Mouse (Mus musculus) neural tube, embryonic 14.5 days (tissue): ENCODE results near the gene Pym1. TPM values are rescaled to one million over a fixed set of nuclear protein-coding genes. Genes with fewer than 3 reads are reported as not detected.

ENCODE experiments used
- ATAC-seq: fragments of 200-750 bp; cut with Nextera tagmentation; 2 replicates; pipeline ENCODE4 v1.8.0; 2017; ENCODE audit warnings: low read depth, mild to moderate bottlenecking, moderate TSS enrichment, moderate library complexity
- H3K27ac ChIP-seq: fragments of 300-500 bp; sonication (generic); 2 replicates; pipeline ENCODE4 v1.5.1; 2014; ENCODE audit warnings: low read depth, mild to moderate bottlenecking, control low read depth, low read length, moderate library complexity, mixed read lengths
- H3K27me3 ChIP-seq: fragments of 300-500 bp; sonication (generic); 2 replicates; pipeline ENCODE4 v1.6.1; 2014; ENCODE audit warnings: low read length; ENCODE audit not compliant: control insufficient read depth, insufficient read depth
- H3K36me3 ChIP-seq: fragments of 300-500 bp; sonication (generic); 2 replicates; pipeline ENCODE4 v1.6.1; 2014; ENCODE audit warnings: low read length, mixed read lengths; ENCODE audit not compliant: control insufficient read depth, insufficient read depth
- H3K4me1 ChIP-seq: fragments of 300-500 bp; sonication (generic); 2 replicates; pipeline ENCODE4 v1.6.1; 2014; ENCODE audit warnings: low read length; ENCODE audit not compliant: control insufficient read depth, insufficient read depth
- H3K4me2 ChIP-seq: fragments of 300-500 bp; sonication (generic); 2 replicates; pipeline ENCODE4 v1.6.1; 2014; ENCODE audit warnings: mild to moderate bottlenecking, low read depth, low read length, control low read depth
- H3K4me3 ChIP-seq: fragments of 300-500 bp; sonication (generic); 2 replicates; pipeline ENCODE4 v1.5.1; 2014; ENCODE audit warnings: low read depth, low read length, control low read depth, mixed read lengths
- H3K9ac ChIP-seq: fragments of 300-500 bp; sonication (generic); replicated peaks from 2 replicates; pipeline ENCODE4 v1.6.1; 2014; ENCODE audit warnings: low read depth, mild to moderate bottlenecking, control low read depth, low read length, mixed read lengths
- H3K9me3 ChIP-seq: fragments of 300-500 bp; sonication (generic); 2 replicates; pipeline ENCODE4 v1.6.1; 2016; ENCODE audit warnings: low read length; ENCODE audit not compliant: control insufficient read depth
- WGBS: fragments of 180-500 bp; shearing (Covaris S2); extraction: QIAGEN DNeasy Blood & Tissue Kit; methylation state at CpG from one replicate; pipeline ENCODE4 v1.1.7; 2014; 5-methylcytosine and 5-hydroxymethylcytosine counted together
- polyA plus RNA-seq: library from polyadenylated mRNA; unstranded; fragments of >200 nt; fragmentation: Nextera tagmentation; extraction: Ambion mirVana; gene quantifications from 2 replicates; pipeline ENCODE4 v1.2.1, GENCODE M21; 2014

Pym1 gene
- polyA plus RNA-seq, 1 experiment from 2014 or later = 41.9 TPM

- Histone ChIP-seq H3K27ac (no peak overlapping the region), H3K9me3 (no peaks in the 10 kb centered on the region), H3K9ac (no peak overlapping the region), H3K4me3 (no peak overlapping the region), H3K4me1 (no peaks in the 10 kb centered on the region), H3K36me3 (no peaks in the 10 kb centered on the region), H3K4me2 (no peak overlapping the region), H3K27me3 (no peaks in the 10 kb centered on the region)
- ATAC-seq = no peak
- WGBS = 26% methylated on average over 5 of the region's 5 CpGs
Measured at GRCm38 (mm10) chr10:128773685-128774084, 26.0 kb downstream of the Pym1 start.

DNA sequence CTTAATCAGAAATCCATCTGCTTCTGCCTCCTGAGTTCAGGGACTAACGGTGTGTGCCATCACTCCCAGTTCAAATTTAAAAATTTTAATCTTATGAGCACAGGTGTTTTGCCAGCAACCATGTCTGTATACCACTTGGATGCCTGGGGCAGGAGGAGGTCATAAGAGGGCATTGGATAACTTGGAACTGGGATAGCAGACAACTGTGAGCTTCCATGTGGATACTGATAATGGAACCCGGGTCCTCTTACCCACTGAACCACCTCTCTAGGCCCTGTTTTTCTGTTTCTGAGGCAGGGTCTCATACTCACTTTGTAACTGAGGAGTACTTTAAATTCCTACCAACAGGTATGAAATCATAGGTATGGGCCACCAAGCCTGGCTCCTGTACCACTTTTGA, 30.8 kb downstream of the Pym1 start:
- no peak for ATAC-seq
- no peaks in the 10 kb centered on the region for H3K36me3 ChIP-seq
- H3K9ac ChIP-seq = no peak overlapping the region
- no peak overlapping the region for H3K4me2 ChIP-seq
- no peaks in the 10 kb centered on the region for H3K4me1 ChIP-seq
- no peak overlapping the region for H3K27ac ChIP-seq
- no peaks in the 10 kb centered on the region for H3K27me3 ChIP-seq
- 95% methylated on average over 2 of the region's 2 CpGs for WGBS
- no peaks in the 10 kb centered on the region for H3K9me3 ChIP-seq
- H3K4me3 ChIP-seq = no peak overlapping the region

- no peak overlapping the region for H3K4me3 ChIP-seq
- no peak overlapping the region for H3K9ac ChIP-seq
- no peak overlapping the region for H3K27ac ChIP-seq
- 44% methylated on average over 8 of the region's 8 CpGs for WGBS
- no peak overlapping the region for H3K4me2 ChIP-seq
- no peaks in the 10 kb centered on the region for H3K36me3 ChIP-seq
- no peak for ATAC-seq
- no peaks in the 10 kb centered on the region for H3K4me1 ChIP-seq
- H3K9me3 ChIP-seq = no peaks in the 10 kb centered on the region; the same call in 1 of the 2 replicates
- H3K27me3 ChIP-seq = no peaks in the 10 kb centered on the region
Measured at GRCm38 (mm10) chr10:128779011-128779795, 31.5 kb downstream of the Pym1 start.

GRCm38 (mm10) chr10:128780200-128780599, 32.5 kb downstream of the Pym1 start:
- Histone ChIP-seq H3K4me3 (no peak overlapping the region), H3K27ac (no peak overlapping the region)
- WGBS = 96% methylated on average over 1 of the region's 1 CpGs

GRCm38 (mm10) chr10:128790398-128791124, 42.9 kb downstream of the Pym1 start, which contains the start of gene Mmp19:
Gene Mmp19, plus strand, starts transcription at chr10:128790910.
- Histone ChIP-seq H3K4me2 (no peak within 1 kb of the TSS), H3K27me3 (no peaks in the 10 kb centered on the region), H3K9me3 (no peaks in the 10 kb centered on the region), H3K4me3 (no peak within 1 kb of the TSS), H3K9ac (no peak within 1 kb of the TSS), H3K36me3 (no peaks in the 10 kb centered on the region), H3K27ac (no peak within 1 kb of the TSS), H3K4me1 (no peaks in the 10 kb centered on the region)
- no peak for ATAC-seq
- WGBS = 72% methylated on average over 7 of the region's 7 CpGs

More at GRCm38 (mm10) chr10:128780200-128780599, 32.5 kb downstream of the Pym1 start:
- Histone ChIP-seq H3K9me3 (no peaks in the 10 kb centered on the region; the same call in 1 of the 2 replicates), H3K4me1 (no peaks in the 10 kb centered on the region), H3K27me3 (no peaks in the 10 kb centered on the region), H3K9ac (no peak overlapping the region), H3K36me3 (no peaks in the 10 kb centered on the region), H3K4me2 (no peak overlapping the region)
- ATAC-seq = no peak

DNA sequence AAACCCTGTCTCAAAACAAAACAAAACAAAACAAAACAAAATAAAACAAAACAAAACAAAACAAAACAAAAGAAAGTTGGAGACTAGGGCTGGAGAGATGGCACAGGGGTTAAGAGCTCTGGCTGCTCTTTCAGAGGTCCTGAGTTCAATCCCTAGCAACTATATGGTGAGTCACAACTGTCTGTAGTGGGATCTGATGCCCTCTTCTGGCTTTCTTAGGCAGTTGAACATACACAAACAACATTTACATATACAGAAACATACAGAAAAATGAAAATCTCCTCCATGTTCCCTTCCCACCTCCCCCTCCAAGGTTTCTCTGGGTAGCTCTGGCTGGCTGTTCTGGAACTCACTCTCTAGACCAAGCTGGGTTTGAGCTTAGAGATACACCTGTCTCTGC, 44.4 kb downstream of the Pym1 start:
- no peak for ATAC-seq
- no peaks in the 10 kb centered on the region for H3K4me1 ChIP-seq

GRCm38 (mm10) chr10:128793258-128793657, 45.6 kb downstream of the Pym1 start:
- Histone ChIP-seq H3K4me3 (no peak overlapping the region), H3K36me3 (peaks cover 3% of the 10 kb centered on the region; the same call in 1 of the 2 replicates), H3K27ac (no peak overlapping the region), H3K9ac (no peak overlapping the region), H3K27me3 (no peaks in the 10 kb centered on the region), H3K4me1 (no peaks in the 10 kb centered on the region), H3K4me2 (no peak overlapping the region), H3K9me3 (no peaks in the 10 kb centered on the region)
- 92% methylated on average over 1 of the region's 1 CpGs for WGBS
- no peak for ATAC-seq

More for the DNA sequence above, 44.4 kb downstream of the Pym1 start:
- Histone ChIP-seq H3K9ac (no peak overlapping the region), H3K4me3 (no peak overlapping the region), H3K9me3 (no peaks in the 10 kb centered on the region), H3K36me3 (no peaks in the 10 kb centered on the region), H3K4me2 (no peak overlapping the region), H3K27me3 (no peaks in the 10 kb centered on the region), H3K27ac (no peak overlapping the region)

DNA sequence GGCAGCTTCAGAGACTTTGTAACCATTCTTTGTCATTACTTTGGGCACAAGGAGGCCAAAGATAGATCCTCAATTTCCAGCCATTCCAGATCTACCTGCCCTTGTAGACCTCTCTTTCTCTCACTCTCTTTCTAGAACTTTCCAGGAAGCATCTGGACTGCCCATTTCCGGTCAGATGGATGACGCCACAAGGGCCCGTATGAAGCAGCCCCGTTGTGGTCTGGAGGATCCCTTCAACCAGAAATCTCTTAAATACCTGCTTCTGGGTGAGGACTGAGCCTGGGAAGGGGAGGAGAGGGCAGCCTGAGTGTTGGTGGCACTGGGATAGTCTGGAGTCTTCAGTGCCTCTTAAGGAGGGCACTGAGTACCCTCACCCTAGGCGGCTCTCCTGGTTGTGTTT, 46.7 kb downstream of the Pym1 start:
- Histone ChIP-seq H3K27me3 (no peaks in the 10 kb centered on the region), H3K9me3 (no peaks in the 10 kb centered on the region), H3K9ac (no peak overlapping the region), H3K4me3 (no peak overlapping the region), H3K4me1 (no peaks in the 10 kb centered on the region), H3K27ac (no peak overlapping the region), H3K4me2 (no peak overlapping the region), H3K36me3 (peaks cover 3% of the 10 kb centered on the region; the same call in 1 of the 2 replicates)
- no peak for ATAC-seq
- WGBS = 89% methylated on average over 5 of the region's 5 CpGs

DNA sequence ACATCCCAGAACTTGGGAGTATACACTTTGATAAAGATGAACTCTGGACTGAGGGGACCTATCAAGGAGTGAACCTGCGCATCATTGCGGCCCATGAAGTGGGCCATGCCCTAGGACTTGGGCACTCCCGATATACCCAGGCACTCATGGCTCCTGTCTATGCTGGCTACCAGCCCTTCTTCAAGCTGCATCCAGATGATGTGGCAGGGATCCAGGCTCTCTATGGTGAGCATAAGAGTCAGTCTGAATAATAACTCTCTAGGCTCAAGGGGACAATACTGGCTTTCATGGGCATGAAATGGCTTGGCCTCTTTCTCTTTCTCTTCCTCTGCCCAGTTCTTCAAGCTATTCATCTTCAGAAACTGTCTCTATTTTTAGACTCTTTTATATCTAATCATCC, 47.9 kb downstream of the Pym1 start:
- H3K9me3 ChIP-seq = no peaks in the 10 kb centered on the region
- WGBS = 87% methylated on average over 3 of the region's 3 CpGs
- no peak overlapping the region for H3K4me2 ChIP-seq
- H3K4me3 ChIP-seq = no peak overlapping the region
- H3K27me3 ChIP-seq = no peaks in the 10 kb centered on the region
- no peaks in the 10 kb centered on the region for H3K4me1 ChIP-seq
- H3K27ac ChIP-seq = no peak overlapping the region
- H3K36me3 ChIP-seq = peaks cover 3% of the 10 kb centered on the region; the same call in 1 of the 2 replicates
- H3K9ac ChIP-seq = no peak overlapping the region
- no peak for ATAC-seq
